Mouse (Mus musculus): ENCODE measurements around the gene Kif24.

DNA sequence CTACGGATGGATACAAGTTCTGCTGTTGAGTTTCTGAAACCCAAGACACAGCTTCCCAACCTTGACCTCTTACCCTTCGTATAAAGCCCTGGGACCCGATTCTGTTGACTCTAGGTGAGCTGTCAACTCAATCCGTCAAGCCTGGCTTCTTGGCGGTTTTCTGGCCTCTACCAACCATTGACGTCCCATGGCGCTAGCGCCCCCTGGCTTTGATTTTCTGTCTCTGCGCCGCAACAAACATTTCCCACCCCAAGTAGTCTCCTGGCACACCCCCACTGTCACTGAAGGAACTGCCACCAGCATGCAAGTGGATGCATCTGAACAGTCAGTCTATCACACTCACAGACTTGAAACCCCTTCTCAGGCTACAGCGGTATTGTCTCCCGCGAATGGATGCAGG is 41.5 kb upstream of the Kif24 start:
- no peak for TF ChIP-seq GATA1 (IDR thresholded peaks at IDR 0.05; ENCODE audit: borderline replicate concordance, low read length)
- TF ChIP-seq FLI1 (IDR thresholded peaks at IDR 0.05; ENCODE audit: low read length) = no peak
